Mouse (Mus musculus) heart, adult 2 months (tissue): ENCODE measurements around the gene Dtx1. TPM values are rescaled to one million over a fixed set of nuclear protein-coding genes. Genes with fewer than 3 reads are reported as not detected.

Experiments used
- DNase-seq, 2 experiments: peaks; one replicate each; pipeline ENCODE4 v3.0.0; 2021
- H3K27ac ChIP-seq: fragments of 200-600 bp; 2 replicates; pipeline ENCODE4 v1.8.1; 2022
- H3K27me3 ChIP-seq: fragments of 200-500 bp; 2 replicates; pipeline ENCODE4 v1.6.1; 2012; ENCODE audit warnings: mild to moderate bottlenecking, low read length, inconsistent platforms, mixed read lengths; ENCODE audit not compliant: control insufficient read depth, insufficient read depth
- H3K36me3 ChIP-seq: fragments of 200-500 bp; 2 replicates; pipeline ENCODE4 v1.6.1; 2012; ENCODE audit warnings: low read length, inconsistent platforms; ENCODE audit not compliant: control insufficient read depth, insufficient read depth
- H3K4me1 ChIP-seq: fragments of 200-500 bp; 2 replicates; pipeline ENCODE4 v1.6.1; 2011; ENCODE audit warnings: low read length; ENCODE audit not compliant: control insufficient read depth, insufficient read depth
- H3K4me3 ChIP-seq: fragments of 200-600 bp; 2 replicates; pipeline ENCODE4 v1.8.1; 2022
- H3K79me2 ChIP-seq: fragments of 200-500 bp; replicated peaks from 2 replicates; pipeline ENCODE4 v1.6.1; 2012; ENCODE audit warnings: mild to moderate bottlenecking, inconsistent platforms, low read length, moderate library complexity, mixed read lengths; ENCODE audit not compliant: control insufficient read depth, insufficient read depth
- H3K9ac ChIP-seq: fragments of 200-500 bp; 2 replicates; pipeline ENCODE4 v1.6.1; 2012; ENCODE audit warnings: low read depth, mild to moderate bottlenecking, control low read depth, inconsistent platforms, low read length, mixed read lengths
- CTCF ChIP-seq: fragments of 200-600 bp; IDR thresholded peaks from 2 replicates; pipeline ENCODE4 v1.8.1; 2022; ENCODE audit warnings: antibody characterized with exemption, mild to moderate bottlenecking, moderate library complexity
- EP300 ChIP-seq: fragments of 200-500 bp; IDR thresholded peaks from 2 replicates; pipeline ENCODE4 v1.6.1; 2011; ENCODE audit warnings: low read depth, low read length, control low read depth; ENCODE audit not compliant: insufficient read depth
- POLR2A ChIP-seq: fragments of 200-500 bp; IDR thresholded peaks from 2 replicates; pipeline ENCODE4 v1.6.1; 2011; ENCODE audit warnings: mild to moderate bottlenecking, low read depth, low read length, control low read depth; ENCODE audit not compliant: insufficient read depth
- WGBS: fragments of 180-500 bp; shearing (Covaris S2); methylation state at CpG from one replicate; pipeline ENCODE4 v1.1.7; 2018; 5-methylcytosine and 5-hydroxymethylcytosine counted together
- intact Hi-C: fragments of 180-260 bp; cut with DNase I; formaldehyde crosslinking; loops from one replicate; pipeline ENCODE4 v1.15.1; 2025
- polyA plus RNA-seq: library from polyadenylated mRNA; depleted of rRNA; stranded (reverse); fragments of >200 nt; gene quantifications from 2 replicates; pipeline ENCODE4 v1.2.3, GENCODE M21; 2012; rRNA removed
- total RNA-seq, 2 experiments: library from RNA; stranded (reverse); gene quantifications; 2 replicates each; pipeline ENCODE4 v1.2.3; 2021

Gene Dtx1
- total and polyA plus RNA-seq, 3 experiments = 2.1 to 4.2 (median 2.7) TPM

DNA sequence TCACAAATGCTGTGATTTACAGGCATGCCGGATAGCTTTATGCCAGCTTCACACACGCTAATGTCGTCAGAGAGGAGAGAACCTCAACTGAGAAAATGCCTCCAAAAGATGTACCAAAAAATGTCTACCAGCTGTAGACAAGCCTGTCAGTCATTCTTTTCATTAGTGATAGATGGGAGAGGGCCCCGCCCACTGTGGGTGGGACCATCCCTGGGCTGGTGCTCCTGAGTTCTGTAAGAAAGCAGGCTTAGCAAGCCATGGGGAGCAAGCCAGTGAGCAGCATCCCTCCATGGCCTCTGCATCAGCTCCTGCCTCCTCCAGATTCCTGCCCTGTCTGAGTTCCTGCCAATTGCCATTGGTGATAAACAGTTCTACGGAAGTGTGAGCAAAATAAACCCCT lies 76.1 kb downstream of the Dtx1 start:
- intact Hi-C loops = no loop called here
- H3K9ac ChIP-seq = no peak overlapping the region
- H3K36me3 ChIP-seq = no peaks in the 10 kb centered on the region
- no peaks in the 10 kb centered on the region for H3K79me2 ChIP-seq
- DNase-seq = no peak
- peaks cover 1% of the 10 kb centered on the region; the same call in 1 of the 2 replicates for H3K4me1 ChIP-seq
- H3K27me3 ChIP-seq = no peaks in the 10 kb centered on the region
- H3K4me3 ChIP-seq = no peak overlapping the region
- no peak for TF ChIP-seq POLR2A
- TF ChIP-seq EP300 = no peak
- no peak for TF ChIP-seq CTCF
- WGBS = 82% methylated on average over 5 of the region's 5 CpGs
- no peak overlapping the region for H3K27ac ChIP-seq

DNA sequence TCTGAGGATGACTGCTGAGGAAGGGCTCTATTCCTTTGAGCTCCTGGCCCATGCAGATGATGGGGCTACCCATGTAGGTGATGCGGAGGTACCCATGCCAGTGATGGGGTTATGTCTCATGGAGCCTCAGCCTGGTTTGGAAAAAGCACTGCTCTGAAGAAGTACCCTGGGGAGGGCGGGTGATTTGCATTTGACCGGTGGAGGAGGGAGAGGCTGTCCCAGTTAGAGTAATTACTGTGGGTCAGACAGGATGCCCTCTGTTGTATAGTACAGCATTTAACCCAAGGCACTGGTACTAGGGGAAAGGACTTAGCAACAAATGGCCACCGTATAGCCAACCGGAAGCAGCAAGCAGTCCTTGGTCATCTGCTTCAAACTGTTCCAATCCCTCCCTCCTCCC lies 76.9 kb downstream of the Dtx1 start:
- Histone ChIP-seq H3K27me3 (no peaks in the 10 kb centered on the region), H3K4me1 (no peaks in the 10 kb centered on the region), H3K36me3 (no peaks in the 10 kb centered on the region), H3K4me3 (no peak overlapping the region), H3K27ac (no peak overlapping the region), H3K79me2 (no peaks in the 10 kb centered on the region), H3K9ac (no peak overlapping the region)
- 48% methylated on average over 5 of the region's 5 CpGs for WGBS
- TF ChIP-seq POLR2A (no peak), CTCF (no peak), EP300 (no peak)
- intact Hi-C loops = no loop called here
- no peak for DNase-seq

DNA sequence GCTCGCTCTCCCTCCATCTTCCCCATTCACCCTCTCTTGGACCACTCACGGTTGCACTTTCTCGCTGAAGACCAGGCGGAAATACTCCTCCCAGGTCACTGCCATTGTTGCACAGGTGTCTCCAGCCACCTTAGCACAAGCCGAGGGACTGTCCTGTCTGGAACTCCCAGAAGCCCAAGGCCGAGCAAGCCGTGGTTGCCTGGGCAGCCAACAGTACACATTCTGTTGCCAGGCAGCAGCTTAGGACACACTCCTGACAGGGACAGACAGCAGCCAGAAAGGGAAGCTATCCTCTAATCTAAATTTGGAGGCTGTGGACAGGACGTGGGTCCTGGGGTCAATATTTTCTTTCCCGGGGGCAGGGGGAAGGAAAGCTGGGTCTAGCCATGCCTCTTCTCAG lies 77.6 kb downstream of the Dtx1 start, which contains the start of gene Cfap73:
TSS of gene Cfap73 (minus strand) at position 105 of the 400 bp plus-strand sequence.
- intact Hi-C loops = no loop called here
- H3K9ac ChIP-seq = no peak within 1 kb of the TSS
- H3K4me1 ChIP-seq = no peaks in the 10 kb centered on the region
- H3K4me3 ChIP-seq = no peak within 1 kb of the TSS
- H3K79me2 ChIP-seq = no peaks in the 10 kb centered on the region
- 35% methylated on average over 9 of the region's 9 CpGs for WGBS
- no peaks in the 10 kb centered on the region for H3K36me3 ChIP-seq
- H3K27ac ChIP-seq = no peak within 1 kb of the TSS
- TF ChIP-seq POLR2A (no peak), CTCF (no peak)
- DNase-seq = peak in 1 of 2 experiments; percentile 48
- no peaks in the 10 kb centered on the region for H3K27me3 ChIP-seq

DNA sequence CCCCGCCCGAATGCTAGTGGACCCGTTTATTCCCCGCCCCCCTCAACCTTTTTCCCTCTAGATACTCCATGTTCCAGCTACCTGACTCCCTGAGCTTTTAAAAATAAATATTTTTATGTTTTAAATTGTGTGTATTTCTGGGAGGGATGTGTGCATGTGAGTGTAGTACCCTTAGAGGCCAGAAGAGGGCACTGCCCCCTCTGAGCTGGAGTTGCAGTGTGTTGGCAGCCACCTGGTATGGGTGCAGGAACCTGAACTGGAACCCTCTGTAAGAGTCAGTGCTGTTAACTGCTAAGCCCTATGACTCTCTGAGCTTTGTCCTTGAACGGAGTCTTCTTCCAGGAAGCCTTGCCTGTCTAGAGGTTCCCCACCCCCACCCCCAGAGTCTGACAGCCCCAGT lies 79.8 kb downstream of the Dtx1 start:
- Histone ChIP-seq H3K27me3 (no peaks in the 10 kb centered on the region), H3K79me2 (no peaks in the 10 kb centered on the region), H3K36me3 (no peaks in the 10 kb centered on the region), H3K4me3 (no peak overlapping the region), H3K4me1 (no peaks in the 10 kb centered on the region), H3K9ac (no peak overlapping the region), H3K27ac (no peak overlapping the region)
- DNase-seq = no peak
- intact Hi-C loops = no loop called here
- WGBS = 90% methylated on average over 5 of the region's 5 CpGs
- TF ChIP-seq CTCF (no peak), EP300 (no peak), POLR2A (no peak)

DNA sequence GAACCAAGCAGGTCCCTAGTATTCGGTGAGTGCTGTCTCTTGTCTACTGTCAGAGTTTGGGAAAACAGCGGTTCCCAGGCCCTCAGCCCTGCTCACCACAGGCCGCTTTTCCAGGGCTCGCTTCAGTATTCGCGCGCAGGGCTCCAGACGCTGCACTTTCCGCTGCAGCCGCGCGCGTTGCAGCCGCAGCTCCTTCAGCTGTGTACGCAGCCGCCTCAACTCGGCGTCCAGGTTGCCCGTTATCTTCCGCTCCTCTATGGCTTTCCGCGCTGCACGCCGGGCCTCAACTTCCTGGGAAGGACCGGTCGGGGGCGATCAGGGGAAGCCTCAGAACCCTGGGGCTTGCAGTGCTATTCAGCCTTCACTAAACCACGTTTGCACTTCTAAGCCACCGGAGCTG lies 80.6 kb downstream of the Dtx1 start:
- intact Hi-C loops = no loop called here
- Histone ChIP-seq H3K79me2 (no peaks in the 10 kb centered on the region), H3K27me3 (no peaks in the 10 kb centered on the region), H3K36me3 (no peaks in the 10 kb centered on the region), H3K27ac (no peak overlapping the region), H3K9ac (no peak overlapping the region), H3K4me3 (no peak overlapping the region), H3K4me1 (no peaks in the 10 kb centered on the region)
- 5% methylated on average over 29 of the region's 29 CpGs for WGBS
- DNase-seq = no peak
- TF ChIP-seq CTCF (no peak), POLR2A (no peak), EP300 (no peak)

Other genes with a start within 250 kb of the Dtx1 start
- gene Sdsl, start 239.1 kb downstream of the Dtx1 start, total RNA-seq = 1 to 10 TPM; 8.8 to 9.8 TPM
- 12.6 and 13.5 TPM in 2 replicates for gene Sdsl, start 239.1 kb downstream of the Dtx1 start, polyA plus RNA-seq
- gene Sds, start 235.4 kb downstream of the Dtx1 start, total RNA-seq = 1 to 10 TPM; 1.2 to 3.0 TPM
- 5.6 and 10.9 TPM in 2 replicates for gene Sds, start 235.4 kb downstream of the Dtx1 start, polyA plus RNA-seq
- 10 to 100 TPM; 39.5 to 47.1 TPM for gene Plbd2, start 208.3 kb downstream of the Dtx1 start, total RNA-seq
- gene Plbd2, start 208.3 kb downstream of the Dtx1 start, polyA plus RNA-seq = 27.7 and 32.1 TPM in 2 replicates
- gene Slc8b1, start 200.8 kb downstream of the Dtx1 start, total RNA-seq = 10 to 100 TPM; 10.0 to 12.2 TPM
- gene Slc8b1, start 200.8 kb downstream of the Dtx1 start, polyA plus RNA-seq = 13.2 and 16.5 TPM in 2 replicates
- gene Tpcn1, start 123.3 kb downstream of the Dtx1 start, total RNA-seq = 10 to 100 TPM; 30.7 to 35.1 TPM
- 53.7 and 59.7 TPM in 2 replicates for gene Tpcn1, start 123.3 kb downstream of the Dtx1 start, polyA plus RNA-seq
- gene Iqcd, start 122.9 kb downstream of the Dtx1 start, total RNA-seq = not detected
- 0.14 and 0.20 TPM in 2 replicates for gene Iqcd, start 122.9 kb downstream of the Dtx1 start, polyA plus RNA-seq
- gene Rita1, start 99.3 kb downstream of the Dtx1 start, total RNA-seq = 10 to 100 TPM; 14.2 to 16.0 TPM
- 15.3 and 21.7 TPM in 2 replicates for gene Rita1, start 99.3 kb downstream of the Dtx1 start, polyA plus RNA-seq
- gene Ddx54, start 99.2 kb downstream of the Dtx1 start, total RNA-seq = 10 to 100 TPM; 21.4 to 22.5 TPM
- gene Ddx54, start 99.2 kb downstream of the Dtx1 start, polyA plus RNA-seq = 16.2 and 18.2 TPM in 2 replicates
- not detected for gene Cfap73, start 77.7 kb downstream of the Dtx1 start, total RNA-seq
- 0.16 TPM in 1 of 2 replicates, not detected in the other for gene Cfap73, start 77.7 kb downstream of the Dtx1 start, polyA plus RNA-seq
- not detected for gene Rasal1, start 63.1 kb downstream of the Dtx1 start, total RNA-seq
- gene Rasal1, start 63.1 kb downstream of the Dtx1 start, polyA plus RNA-seq = 0.06 and 0.33 TPM in 2 replicates
- gene Oas2, start 37.9 kb upstream of the Dtx1 start, total RNA-seq = 1 to 10 TPM in 1 of 2 experiments, under 1 TPM in 1; 0.55 to 1.0 TPM
- gene Oas2, start 37.9 kb upstream of the Dtx1 start, polyA plus RNA-seq = 9.6 and 11.3 TPM in 2 replicates
- gene Oas3, start 65.7 kb upstream of the Dtx1 start, total RNA-seq = under 1 TPM; 0.05 to 0.07 TPM
- 0.61 and 0.94 TPM in 2 replicates for gene Oas3, start 65.7 kb upstream of the Dtx1 start, polyA plus RNA-seq
- not detected for gene Oas1e, start 83.6 kb upstream of the Dtx1 start, total RNA-seq
- gene Oas1e, start 83.6 kb upstream of the Dtx1 start, polyA plus RNA-seq = not detected in 2 replicates
- under 1 TPM; 0.26 to 0.36 TPM for gene Oas1c, start 100.6 kb upstream of the Dtx1 start, total RNA-seq
- 0.85 and 1.3 TPM in 2 replicates for gene Oas1c, start 100.6 kb upstream of the Dtx1 start, polyA plus RNA-seq
- not detected for gene Oas1f, start 135.4 kb upstream of the Dtx1 start, total RNA-seq
- not detected in 2 replicates for gene Oas1f, start 135.4 kb upstream of the Dtx1 start, polyA plus RNA-seq
- not detected for gene Oas1h, start 149.5 kb upstream of the Dtx1 start, total RNA-seq
- not detected in 2 replicates for gene Oas1h, start 149.5 kb upstream of the Dtx1 start, polyA plus RNA-seq
- under 1 TPM in 1 of 2 experiments, not detected in 1; 0.34 TPM for gene Oas1g, start 175.7 kb upstream of the Dtx1 start, total RNA-seq
- 1.0 and 1.5 TPM in 2 replicates for gene Oas1g, start 175.7 kb upstream of the Dtx1 start, polyA plus RNA-seq
- under 1 TPM; 0.63 to 0.84 TPM for gene Oas1a, start 195.6 kb upstream of the Dtx1 start, total RNA-seq
- 2.6 and 3.4 TPM in 2 replicates for gene Oas1a, start 195.6 kb upstream of the Dtx1 start, polyA plus RNA-seq
- not detected for gene Oas1d, start 202.6 kb upstream of the Dtx1 start, total RNA-seq
- gene Oas1d, start 202.6 kb upstream of the Dtx1 start, polyA plus RNA-seq = not detected in 2 replicates